Mouse (Mus musculus) ovary, postnatal 36 days (tissue): ENCODE data around the gene Pagr1b.
A peak's percentile ranks its signal among the peaks of the same experiment; 100 is the strongest.

Experiments
- DNase-seq: peaks from one replicate; pipeline ENCODE4 v3.0.0; 2022; ENCODE audit warnings: low spot score, mixed read lengths

Gene Pagr1b

GRCm38 (mm10) chr7:127019306-127019960 is 3.1 kb upstream of the Pagr1b start:
- no peak for DNase-seq

DNA sequence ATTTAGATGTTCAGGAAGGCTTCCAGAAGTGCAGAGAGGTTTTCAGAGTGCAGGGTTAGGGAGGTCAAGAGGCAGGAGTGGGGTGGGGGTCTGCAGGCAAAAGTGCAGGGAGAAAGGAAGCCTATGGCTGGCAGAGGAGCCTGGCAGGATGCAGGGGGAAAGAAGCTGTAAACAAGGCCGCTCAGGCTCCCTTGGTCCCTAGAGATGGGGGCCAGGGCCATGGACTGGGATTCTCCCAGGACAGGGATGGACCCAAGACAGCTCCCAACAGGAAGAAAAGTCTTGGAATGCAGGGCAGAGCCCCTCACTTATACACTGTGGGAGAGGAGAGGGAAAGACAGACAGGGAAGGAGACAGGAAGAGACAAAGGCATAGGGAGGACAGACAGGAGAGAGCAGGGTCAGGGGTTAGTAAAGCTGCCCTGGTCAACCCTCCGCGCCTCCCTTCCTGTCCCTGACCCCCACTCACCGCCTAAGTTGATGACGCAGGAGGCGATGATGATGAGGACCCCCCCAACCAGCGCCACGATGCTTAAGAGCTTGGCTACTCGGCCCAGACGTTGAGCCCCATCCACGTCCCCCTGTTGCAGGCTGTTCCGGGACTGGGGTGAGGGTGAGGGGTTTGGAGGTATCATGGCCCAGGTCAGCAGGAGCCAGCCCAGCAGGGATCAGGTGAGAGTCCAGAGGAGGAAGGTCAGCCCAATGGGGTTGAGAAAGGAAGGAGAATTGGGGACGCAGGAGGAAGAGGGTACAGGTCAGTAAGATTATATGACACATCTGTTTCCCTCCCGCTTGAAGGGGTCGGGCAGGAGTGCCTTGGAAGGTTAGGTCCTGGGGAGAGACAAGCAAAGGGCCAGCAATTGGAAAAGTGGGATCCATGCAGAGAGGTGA is 2.4 kb upstream of the Pagr1b start:
- DNase-seq = no peak

GRCm38 (mm10) chr7:127017950-127018345 is 1.7 kb upstream of the Pagr1b start:
- DNase-seq = no peak

DNA sequence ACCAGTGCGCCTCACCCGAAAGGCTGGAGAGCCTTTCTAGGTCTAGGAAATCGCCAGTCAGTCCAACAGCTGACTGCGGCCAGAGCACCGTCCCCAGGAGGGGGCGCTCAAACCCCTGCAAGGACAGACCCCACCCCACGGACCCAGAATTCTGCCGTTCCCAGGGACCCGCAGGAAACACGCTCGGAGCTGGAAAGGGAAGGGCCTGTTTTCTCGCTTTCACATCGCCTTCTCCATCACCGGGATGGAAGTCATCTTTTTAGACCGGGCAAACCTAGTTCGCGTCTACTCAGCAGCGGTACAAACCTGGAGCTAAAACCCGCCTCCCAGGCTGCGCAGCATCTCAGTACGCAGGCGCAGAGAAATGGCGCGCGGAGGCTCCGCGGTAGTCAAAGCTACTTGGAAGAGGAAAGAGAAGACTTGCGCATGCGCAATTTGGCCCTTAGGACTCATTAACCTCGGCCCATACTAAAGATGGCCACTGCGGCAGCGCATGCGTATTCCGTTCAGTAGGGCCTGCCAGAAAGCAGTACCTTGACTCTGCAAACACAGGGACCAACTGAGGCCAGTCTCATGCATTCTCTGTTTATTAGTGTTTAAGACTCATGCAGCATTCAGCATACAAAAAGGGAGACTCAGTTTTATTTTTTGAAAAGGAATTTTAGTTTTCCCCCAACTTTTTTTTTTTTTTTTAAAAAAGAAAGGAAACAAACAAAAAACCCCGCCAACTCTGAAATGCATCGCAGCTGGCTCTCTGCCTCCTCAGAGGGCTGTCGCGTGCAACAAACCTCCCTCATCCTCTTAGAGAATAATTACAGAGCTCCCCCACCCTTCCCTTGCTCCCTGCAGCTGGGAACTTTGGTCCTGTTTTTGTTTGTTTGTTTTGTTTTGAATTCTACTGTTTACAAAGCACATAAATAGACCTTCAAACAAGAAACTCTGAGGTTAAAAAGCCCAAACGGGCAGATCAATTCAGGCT is 976 bp upstream of the Pagr1b start, which contains the start of gene Pagr1a:
Gene Pagr1a (minus strand): TSS at position 382 of the 979 bp plus-strand sequence.
- peak; percentile 94 for DNase-seq

GRCm38 (mm10) chr7:127016486-127016938 is 228 bp upstream of the Pagr1b start:
- peak; percentile 70 for DNase-seq

- DNase-seq = no peak
Observed at GRCm38 (mm10) chr7:127016081-127016480, 203 bp downstream of the Pagr1b start.

DNA sequence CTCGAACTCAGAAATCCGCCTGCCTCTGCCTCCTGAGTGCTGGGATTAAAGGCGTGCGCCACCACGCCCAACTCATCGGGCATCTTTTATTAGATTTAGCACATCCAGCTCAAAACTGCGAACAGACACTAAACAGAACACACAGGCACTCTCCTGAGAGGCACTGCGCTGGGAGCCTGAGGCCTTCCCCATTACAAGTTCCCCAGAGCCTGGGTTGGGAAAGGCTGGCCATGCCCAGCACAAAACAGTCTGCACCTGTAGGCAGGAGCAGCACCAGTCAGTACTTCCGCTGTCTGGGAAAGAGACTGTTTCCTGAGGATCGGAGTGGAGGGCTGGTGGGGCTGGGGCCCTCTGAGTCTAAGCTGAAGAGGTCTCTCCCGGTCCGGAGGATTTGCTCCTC is 1.3 kb downstream of the Pagr1b start:
- DNase-seq = no peak

- DNase-seq = peak; percentile 61
Observed at GRCm38 (mm10) chr7:127014320-127014719, 2.0 kb downstream of the Pagr1b start, which contains the start of gene Mvp. Mvp (minus strand) TSS chr7:127014621.

DNA sequence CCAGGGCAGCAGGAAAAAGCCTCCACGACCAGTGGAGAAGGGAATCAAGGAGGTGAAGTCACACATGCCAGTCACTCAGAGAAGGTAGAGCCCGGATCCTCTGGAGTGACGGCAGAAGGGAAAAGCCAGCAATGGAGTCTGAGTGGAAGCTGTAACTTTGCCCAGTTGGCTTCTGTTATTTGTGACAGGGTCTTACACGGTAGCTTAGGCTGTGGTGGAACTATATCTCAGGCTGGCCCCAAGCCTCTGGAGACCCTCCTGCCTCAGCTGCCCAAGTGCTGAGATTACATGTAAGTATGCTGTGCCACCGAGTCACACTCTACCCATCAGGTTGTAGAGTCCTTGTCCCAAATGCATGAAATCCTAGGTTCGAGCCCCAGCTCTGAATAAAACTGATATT is 2.9 kb downstream of the Pagr1b start:
- DNase-seq = no peak

GRCm38 (mm10) chr7:127012845-127013244 is 3.4 kb downstream of the Pagr1b start:
- no peak for DNase-seq

DNA sequence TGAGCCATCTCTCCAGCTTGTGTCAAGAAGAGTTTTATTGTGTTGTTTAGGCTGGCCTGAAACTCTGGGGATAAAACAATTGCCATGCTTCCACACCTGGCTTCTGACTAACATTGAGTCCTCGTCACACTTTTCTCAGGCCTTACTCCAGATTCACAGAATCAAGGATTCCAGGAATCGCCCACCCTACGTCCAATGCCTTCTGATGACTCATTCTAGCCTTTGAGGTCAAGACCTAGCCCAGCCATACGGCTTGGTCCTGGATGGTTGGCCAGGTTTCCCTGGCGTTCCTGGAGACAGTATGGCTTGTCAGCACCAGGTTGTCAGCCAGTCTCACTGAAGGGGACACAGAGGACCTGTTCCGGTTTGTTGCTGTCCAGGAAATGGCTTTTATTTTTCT is 3.9 kb downstream of the Pagr1b start:
- no peak for DNase-seq

GRCm38 (mm10) chr7:127011717-127012116 is 4.6 kb downstream of the Pagr1b start:
- no peak for DNase-seq

GRCm38 (mm10) chr7:127011051-127011450 is 5.2 kb downstream of the Pagr1b start:
- DNase-seq = no peak

GRCm38 (mm10) chr7:127009307-127010085 is 6.8 kb downstream of the Pagr1b start:
- no peak for DNase-seq

DNA sequence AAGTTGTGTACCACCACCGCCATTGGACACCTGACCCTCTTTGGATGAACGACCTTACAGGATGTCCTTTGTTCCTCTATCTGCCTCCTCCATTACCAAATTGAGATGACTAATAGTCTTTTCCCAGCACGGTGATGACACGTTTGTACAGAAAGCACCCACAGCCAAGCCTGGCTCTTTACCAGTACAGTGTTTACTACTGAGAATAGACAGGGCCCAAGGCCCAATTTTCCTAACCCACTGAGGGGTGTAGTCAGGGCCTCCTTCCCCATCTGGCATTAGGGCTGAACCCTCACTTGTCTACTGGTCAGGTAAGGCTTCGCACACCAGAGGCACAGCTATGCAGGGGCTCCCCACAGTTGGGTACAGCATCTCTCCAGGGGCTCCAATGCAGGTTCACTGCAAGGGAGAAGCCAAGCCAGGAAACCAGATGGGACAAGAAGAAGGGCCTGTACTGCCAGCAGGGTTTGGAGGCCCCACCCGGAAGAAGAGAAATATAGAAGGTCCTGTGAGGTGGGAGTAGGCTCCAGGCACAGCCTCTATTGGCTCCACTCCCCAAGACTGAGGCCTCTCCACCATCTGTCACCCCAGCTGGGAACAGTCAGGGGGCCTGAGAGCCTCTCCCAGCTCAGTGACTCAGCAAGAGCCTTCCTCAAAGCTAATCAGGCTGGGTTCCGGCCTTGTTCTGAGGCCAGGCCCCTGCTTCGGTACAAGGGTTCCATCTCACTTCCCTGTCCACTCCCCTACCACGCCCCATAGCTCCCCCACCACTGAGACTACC is 7.9 kb downstream of the Pagr1b start:
- no peak for DNase-seq

DNA sequence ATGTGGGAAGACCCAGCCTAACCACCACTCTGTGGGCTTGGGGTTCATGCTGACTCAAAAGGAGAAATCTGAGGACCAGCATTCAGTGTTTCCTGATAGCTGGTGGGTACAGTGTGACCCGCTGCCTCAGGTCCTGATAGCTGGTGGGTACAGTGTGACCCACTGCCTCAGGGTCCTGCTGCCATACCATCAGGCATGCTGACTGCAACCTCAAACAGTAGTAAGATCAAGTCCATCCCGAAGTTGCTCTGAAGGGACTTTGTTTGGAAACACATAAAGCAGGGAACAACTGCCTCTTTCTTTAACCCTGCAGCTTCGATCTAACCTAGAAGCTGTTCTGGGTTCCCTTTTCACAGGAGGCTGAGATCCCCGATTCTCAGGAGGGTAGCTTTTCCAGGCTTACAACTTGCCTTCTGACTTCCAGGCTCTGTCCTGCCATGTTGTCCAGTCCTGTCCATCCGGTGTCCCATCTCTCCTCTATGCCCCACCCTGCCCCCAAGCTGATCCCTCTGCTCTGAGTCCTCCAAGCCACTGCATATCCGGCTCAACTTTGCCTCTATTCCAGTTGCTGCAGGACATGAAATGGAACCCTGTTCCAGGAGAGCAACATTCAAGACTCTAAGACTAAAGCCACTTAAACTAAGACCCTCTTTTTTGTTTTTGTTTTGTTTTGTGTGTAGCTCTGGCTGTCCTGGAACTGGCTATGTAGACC is 8.8 kb downstream of the Pagr1b start:
- DNase-seq = no peak

DNA sequence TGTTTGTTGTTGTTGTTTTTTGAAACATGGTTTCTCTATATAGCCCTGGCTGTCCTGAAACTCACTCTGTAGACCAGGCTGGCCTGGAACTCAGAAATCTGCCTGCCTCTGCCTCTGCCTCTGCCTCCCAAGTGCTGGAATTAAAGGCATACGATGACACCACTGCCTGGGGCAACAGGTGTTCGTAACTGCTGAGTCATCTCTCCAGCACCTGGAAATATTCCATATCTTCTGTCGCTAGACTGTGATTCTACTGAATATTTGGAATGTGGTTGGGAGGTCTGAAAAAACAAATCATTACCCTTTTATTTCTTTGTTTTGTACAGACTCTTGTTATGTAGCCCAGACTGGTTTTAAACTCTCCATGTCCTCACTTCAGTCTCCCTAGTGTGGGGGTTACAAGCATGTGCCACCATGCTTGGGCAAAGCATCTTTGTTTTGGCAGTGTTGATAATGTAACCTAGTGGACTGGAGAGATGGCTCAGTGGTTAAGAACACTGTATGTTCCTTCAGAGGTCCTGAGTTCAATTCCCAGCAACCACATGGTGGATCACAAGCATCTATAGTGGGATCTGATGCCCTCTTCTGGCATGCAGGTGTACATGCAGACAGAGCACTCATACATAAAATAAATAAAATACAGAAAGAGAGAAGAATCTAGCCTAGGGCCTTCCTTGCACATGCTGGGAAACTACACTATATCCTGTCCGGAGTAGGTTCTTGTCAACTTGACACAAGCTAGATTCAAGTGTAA is 12.0 kb downstream of the Pagr1b start:
- no peak for DNase-seq

GRCm38 (mm10) chr7:127003620-127004019 is 12.7 kb downstream of the Pagr1b start:
- DNase-seq = no peak

DNA sequence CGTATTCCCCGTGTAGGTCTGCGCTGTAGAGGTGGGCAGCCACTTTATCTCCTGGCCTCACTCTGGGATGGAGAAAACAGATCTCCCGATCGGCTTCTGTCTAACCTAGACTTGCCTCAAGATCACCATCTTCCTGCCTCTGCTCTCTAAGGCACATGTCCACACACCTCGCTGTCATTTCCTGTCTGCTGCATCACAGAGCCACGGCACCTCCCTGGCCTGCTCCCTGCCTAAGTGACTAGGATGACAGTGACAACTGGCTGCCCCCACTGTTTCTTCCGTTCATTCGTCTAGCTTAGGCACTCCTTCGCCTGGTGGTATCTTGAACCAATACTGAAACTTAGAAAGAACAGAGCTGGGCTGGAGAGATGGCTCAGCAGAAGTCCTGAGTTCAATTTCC is 16.7 kb downstream of the Pagr1b start:
- DNase-seq = no peak
